Comparison of ENCODE assay signal across 23 mouse cellular contexts in genomic region chr10:8718831-8719230, GRCm38 (mm10).
DNase-seq lines count a peak whose midpoint lies in the region; ATAC-seq and TF ChIP-seq lines count a peak whose summit lies in the region.
"Had no signal": no experiment of that assay in that cellular context is flagged by ENCODE, and none has a peak within 500 bp of the region (broad histone marks: within the 10 kb centered on the region; RNA-seq: fewer than 3 reads in every experiment).

No protein-coding gene starts in this region.

- H3K9ac ChIP-seq in hindbrain, postnatal 0 days (replicated peaks; ENCODE audit: low read length) = no peak overlapping the region
- H3K9ac ChIP-seq in hindbrain, embryonic 12.5 days = no peak overlapping the region
- no peak overlapping the region for H3K9ac ChIP-seq in stomach, postnatal 0 days (ENCODE audit: low read length)
- H3K9ac ChIP-seq: embryonic facial prominence, embryonic 13.5 days; forebrain, postnatal 0 days; heart, embryonic 12.5 days; heart, embryonic 15.5 days; hindbrain, embryonic 14.5 days had no signal

- H3K4me3 ChIP-seq in hindbrain, postnatal 0 days (ENCODE audit: low read length) = no peak overlapping the region
- no peak overlapping the region for H3K4me3 ChIP-seq in hindbrain, embryonic 12.5 days
- no peak overlapping the region for H3K4me3 ChIP-seq in stomach, postnatal 0 days (ENCODE audit: low read depth, low read length)
- H3K4me3 ChIP-seq: embryonic facial prominence, embryonic 13.5 days; gastrocnemius, adult 2 months; heart, embryonic 12.5 days; heart, embryonic 15.5 days; hindbrain, embryonic 10.5 days had no signal

- ATAC-seq in hindbrain, postnatal 0 days = no peak; the same call in 1 of the 2 replicates
- no peak for ATAC-seq in hindbrain, embryonic 12.5 days (ENCODE audit: low FRiP score)
- ATAC-seq in stomach, postnatal 0 days (ENCODE audit: low FRiP score, low TSS enrichment) = no peak
- ATAC-seq: CD4-positive, CD25-positive, alpha-beta regulatory T cell, adult 4 months; forebrain, embryonic 14.5 days; forebrain, postnatal 0 days; intestine, postnatal 0 days had no signal

- H3K36me3 ChIP-seq in hindbrain, postnatal 0 days (ENCODE audit: insufficient read depth, low read length) = peaks cover 6% of the 10 kb centered on the region; the same call in 1 of the 2 replicates
- peaks cover 6% of the 10 kb centered on the region; the same call in 1 of the 2 replicates for H3K36me3 ChIP-seq in hindbrain, embryonic 12.5 days
- 0 out of 2 replicates have a peak, but pooled peaks cover 7% of the 10 kb centered on the region for H3K36me3 ChIP-seq in stomach, postnatal 0 days (ENCODE audit: control insufficient read depth, insufficient read depth, low read length)

- TF ChIP-seq CTCF in hindbrain, postnatal 0 days (IDR thresholded peaks at IDR 0.05; ENCODE audit: low read depth) = peak; percentile 23; the same call in 1 of the 2 replicates
- TF ChIP-seq CTCF in brain, embryonic 14.5 days (IDR thresholded peaks at IDR 0.05; ENCODE audit: borderline replicate concordance, extremely low read depth, insufficient read depth, insufficient read length) = no peak
- peak; percentile 26 for TF ChIP-seq CTCF in stomach, postnatal 0 days (IDR thresholded peaks at IDR 0.05; ENCODE audit: low read depth)

- no peaks in the 10 kb centered on the region for H3K9me3 ChIP-seq in hindbrain, postnatal 0 days (ENCODE audit: low read length)
- no peaks in the 10 kb centered on the region for H3K9me3 ChIP-seq in hindbrain, embryonic 12.5 days (replicated peaks)
- H3K9me3 ChIP-seq in stomach, postnatal 0 days (ENCODE audit: control insufficient read depth, low read length) = no peaks in the 10 kb centered on the region
- H3K9me3 ChIP-seq: embryonic facial prominence, embryonic 13.5 days; heart, embryonic 12.5 days; heart, embryonic 15.5 days; hindbrain, embryonic 10.5 days had no signal

- TF ChIP-seq EP300 in stomach, postnatal 0 days (optimal IDR thresholded peaks at IDR 0.05) = no peak

- H3K4me1 ChIP-seq in hindbrain, postnatal 0 days (ENCODE audit: insufficient read depth, low read length) = no peaks in the 10 kb centered on the region
- no peaks in the 10 kb centered on the region for H3K4me1 ChIP-seq in hindbrain, embryonic 12.5 days
- H3K4me1 ChIP-seq in stomach, postnatal 0 days (replicated peaks; ENCODE audit: control insufficient read depth, insufficient read depth) = no peaks in the 10 kb centered on the region
- H3K4me1 ChIP-seq: embryonic facial prominence, embryonic 13.5 days; heart, embryonic 12.5 days; hindbrain, embryonic 10.5 days had no signal

- no peak overlapping the region for H3K27ac ChIP-seq in hindbrain, postnatal 0 days
- no peak overlapping the region for H3K27ac ChIP-seq in hindbrain, embryonic 12.5 days
- H3K27ac ChIP-seq in stomach, postnatal 0 days (replicated peaks) = no peak overlapping the region
- H3K27ac ChIP-seq: embryonic facial prominence, embryonic 13.5 days; gastrocnemius, adult 2 months; heart, embryonic 15.5 days; hindbrain, embryonic 10.5 days; hindbrain, embryonic 14.5 days had no signal

- no peaks in the 10 kb centered on the region for H3K27me3 ChIP-seq in hindbrain, postnatal 0 days (ENCODE audit: insufficient read depth, low read length)
- H3K27me3 ChIP-seq in hindbrain, embryonic 12.5 days = no peaks in the 10 kb centered on the region
- no peaks in the 10 kb centered on the region for H3K27me3 ChIP-seq in stomach, postnatal 0 days (ENCODE audit: control insufficient read depth, insufficient read depth, low read length)
- H3K27me3 ChIP-seq: embryonic facial prominence, embryonic 13.5 days; heart, embryonic 12.5 days; heart, embryonic 15.5 days had no signal

- TF ChIP-seq POLR2A in brain, embryonic 14.5 days (IDR thresholded peaks at IDR 0.05; ENCODE audit: borderline replicate concordance, extremely low read depth, insufficient read depth, insufficient read length, poor library complexity, severe bottlenecking) = no peak

- DNase-seq in hindbrain, postnatal 0 days (ENCODE audit: low spot score) = peak; percentile 51
- DNase-seq in brain, adult 2 months (ENCODE audit: low read depth, low spot score) = peak; percentile 14
- DNase-seq in brain, embryonic 14.5 days (ENCODE audit: low read depth) = peak; percentile 30
- no peak for DNase-seq in stomach, postnatal 0 days (ENCODE audit: low spot score)
- no peak for DNase-seq in cerebellum, adult 11 months
- DNase-seq: adrenal gland, adult 2 months; adrenal gland, postnatal 14 days; cerebellum, adult 9-11 months; cerebellum, postnatal 25 days; forebrain, postnatal 0 days; gastrocnemius, adult 2 months; gastrocnemius, postnatal 25 days; heart, postnatal 10 days; heart, postnatal 36 days had no signal

- no peak overlapping the region for H3K4me2 ChIP-seq in hindbrain, postnatal 0 days (ENCODE audit: low read depth, low read length)
- H3K4me2 ChIP-seq in hindbrain, embryonic 12.5 days (replicated peaks) = no peak overlapping the region
- H3K4me2 ChIP-seq in stomach, postnatal 0 days (replicated peaks; ENCODE audit: low read depth) = no peak overlapping the region
- H3K4me2 ChIP-seq: embryonic facial prominence, embryonic 13.5 days; heart, embryonic 12.5 days; heart, embryonic 15.5 days; hindbrain, embryonic 14.5 days had no signal

- WGBS in hindbrain, postnatal 0 days = 55% methylated on average over 7 of the region's 7 CpGs
- 86% methylated on average over 7 of the region's 7 CpGs for WGBS in hindbrain, embryonic 12.5 days
- WGBS in stomach, postnatal 0 days = 65% methylated on average over 7 of the region's 7 CpGs

Comparison
In these comparisons a context has a peak if more than half of its experiments do, and no peak if none do; other contexts are left out.
1. DNase-seq: peak in hindbrain, postnatal 0 days (single experiment), brain, adult 2 months (single experiment) and brain, embryonic 14.5 days (single experiment); none in stomach, postnatal 0 days (single experiment) and cerebellum, adult 11 months (single experiment).